Mouse (Mus musculus): ENCODE data around the gene Plekhb2. TPM values are rescaled to one million over a fixed set of nuclear protein-coding genes. Genes with fewer than 3 reads are reported as not detected.

Plekhb2 gene
- polyA plus RNA-seq, 1 experiment from 2014 or later: 36.0 TPM

GRCm38 (mm10) chr1:34893831-34894230 is 44.1 kb downstream of the Plekhb2 start:
- H3K4me1 ChIP-seq (ENCODE audit: control insufficient read depth, insufficient read depth, low read length): no peaks in the 10 kb centered on the region
- WGBS: 75% methylated on average over 6 of the region's 6 CpGs
- ATAC-seq (ENCODE audit: low FRiP score, low TSS enrichment): no peak
- no peaks in the 10 kb centered on the region for H3K9me3 ChIP-seq (ENCODE audit: control insufficient read depth, low read length)
- no peak overlapping the region for H3K27ac ChIP-seq (ENCODE audit: low read depth, low read length)
- no peak overlapping the region for H3K4me2 ChIP-seq (replicated peaks; ENCODE audit: low read depth, low read length)
- H3K9ac ChIP-seq (ENCODE audit: low read depth, low read length): no peak overlapping the region
- no peaks in the 10 kb centered on the region for H3K27me3 ChIP-seq (ENCODE audit: control insufficient read depth, insufficient read depth, low read length)
- H3K4me3 ChIP-seq (ENCODE audit: low read length): no peak overlapping the region
- no peaks in the 10 kb centered on the region for H3K36me3 ChIP-seq (ENCODE audit: control insufficient read depth, insufficient read depth, low read length)

- Histone ChIP-seq H3K4me2 (replicated peaks; ENCODE audit: low read depth, low read length) (no peak overlapping the region), H3K9ac (ENCODE audit: low read depth, low read length) (no peak overlapping the region), H3K36me3 (ENCODE audit: control insufficient read depth, insufficient read depth, low read length) (no peaks in the 10 kb centered on the region), H3K27me3 (ENCODE audit: control insufficient read depth, insufficient read depth, low read length) (no peaks in the 10 kb centered on the region), H3K9me3 (ENCODE audit: control insufficient read depth, low read length) (no peaks in the 10 kb centered on the region), H3K4me1 (ENCODE audit: control insufficient read depth, insufficient read depth, low read length) (no peaks in the 10 kb centered on the region), H3K4me3 (ENCODE audit: low read length) (no peak overlapping the region), H3K27ac (ENCODE audit: low read depth, low read length) (no peak overlapping the region)
- no peak for ATAC-seq (ENCODE audit: low FRiP score, low TSS enrichment)
- 92% methylated on average over 5 of the region's 5 CpGs for WGBS
These were observed 46.3 kb downstream of the Plekhb2 start for GRCm38 (mm10) chr1:34896102-34896501.

GRCm38 (mm10) chr1:34896898-34897297 is 47.1 kb downstream of the Plekhb2 start:
- Histone ChIP-seq H3K4me3 (ENCODE audit: low read length) (no peak overlapping the region), H3K9me3 (ENCODE audit: control insufficient read depth, low read length) (no peaks in the 10 kb centered on the region), H3K9ac (ENCODE audit: low read depth, low read length) (no peak overlapping the region), H3K36me3 (ENCODE audit: control insufficient read depth, insufficient read depth, low read length) (no peaks in the 10 kb centered on the region), H3K4me2 (replicated peaks; ENCODE audit: low read depth, low read length) (no peak overlapping the region), H3K4me1 (ENCODE audit: control insufficient read depth, insufficient read depth, low read length) (no peaks in the 10 kb centered on the region), H3K27ac (ENCODE audit: low read depth, low read length) (no peak overlapping the region), H3K27me3 (ENCODE audit: control insufficient read depth, insufficient read depth, low read length) (no peaks in the 10 kb centered on the region)
- WGBS: 53% methylated on average over 4 of the region's 4 CpGs
- no peak for ATAC-seq (ENCODE audit: low FRiP score, low TSS enrichment)

GRCm38 (mm10) chr1:34928656-34929055 is 78.9 kb downstream of the Plekhb2 start:
- H3K4me2 ChIP-seq (replicated peaks; ENCODE audit: low read depth, low read length): no peak overlapping the region
- no peak for ATAC-seq (ENCODE audit: low FRiP score, low TSS enrichment)
- H3K27me3 ChIP-seq (ENCODE audit: control insufficient read depth, insufficient read depth, low read length): no peaks in the 10 kb centered on the region
- H3K27ac ChIP-seq (ENCODE audit: low read depth, low read length): no peak overlapping the region
- no peaks in the 10 kb centered on the region for H3K36me3 ChIP-seq (ENCODE audit: control insufficient read depth, insufficient read depth, low read length)
- no peaks in the 10 kb centered on the region for H3K4me1 ChIP-seq (ENCODE audit: control insufficient read depth, insufficient read depth, low read length)
- H3K9me3 ChIP-seq (ENCODE audit: control insufficient read depth, low read length): peaks cover 18% of the 10 kb centered on the region
- H3K9ac ChIP-seq (ENCODE audit: low read depth, low read length): no peak overlapping the region
- WGBS: 86% methylated on average over 15 of the region's 15 CpGs
- H3K4me3 ChIP-seq (ENCODE audit: low read length): no peak overlapping the region

Other genes starting within 250 kb of the Plekhb2 start
- gene Fam168b, start 6.9 kb upstream of the Plekhb2 start, polyA plus RNA-seq (2014; fragmentation: Nextera tagmentation; extraction: Ambion mirVana): 39.8 and 68.8 TPM in 2 replicates